Mouse (Mus musculus) testis, adult 10 weeks (tissue): ENCODE results near the gene Sac3d1. TPM values are rescaled to one million over a fixed set of nuclear protein-coding genes. Genes with fewer than 3 reads are reported as not detected.

Experiments
- polyA plus RNA-seq: library from polyadenylated mRNA; stranded (reverse); fragments of 350-450 nt; fragmentation: Illumina TruSeq; extraction: RNeasy Lipid Tissue Mini Kit (QIAGEN cat#74804); gene quantifications from one replicate; pipeline ENCODE4 v1.2.3, GENCODE M21; 2014; ENCODE audit warnings: low read depth, low replicate concordance

Sac3d1 gene
- polyA plus RNA-seq = 1.2 TPM

DNA sequence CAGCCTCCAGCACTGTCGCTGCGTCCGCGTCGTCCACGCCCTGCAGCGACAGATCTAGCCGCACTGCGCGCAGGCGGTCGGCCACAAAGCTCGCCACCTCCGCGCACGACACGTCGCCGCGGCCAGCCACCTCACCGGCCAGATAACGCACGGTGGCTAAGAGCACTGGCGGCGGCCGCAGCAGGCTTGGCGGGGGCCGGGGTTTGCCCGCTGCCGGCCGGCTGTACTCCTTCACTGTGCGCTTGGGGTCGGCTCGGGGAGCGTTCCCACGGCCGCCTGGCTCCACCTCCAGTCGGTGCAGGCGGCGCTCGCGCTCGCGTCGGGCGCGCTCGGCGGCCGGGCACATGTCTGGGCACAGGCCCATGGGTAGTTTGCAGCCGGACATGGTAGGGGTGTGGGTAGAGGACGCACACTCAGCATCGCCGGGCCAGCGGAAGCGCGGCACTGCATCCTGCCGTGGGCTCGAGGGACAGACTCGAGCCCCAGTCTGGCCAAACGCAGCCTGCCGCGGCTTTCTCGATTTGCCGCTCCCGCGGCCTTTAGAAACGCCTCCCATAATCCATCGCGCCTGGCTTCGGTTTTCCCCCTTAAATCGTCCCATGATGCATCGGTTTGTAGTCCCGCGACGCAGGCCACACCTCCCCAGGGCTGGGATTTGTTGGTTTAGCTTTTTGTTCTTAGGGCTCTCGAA, at the start of gene Sac3d1:
TSS of gene Sac3d1 (minus strand) at position 665 of the 691 bp plus-strand sequence.

DNA sequence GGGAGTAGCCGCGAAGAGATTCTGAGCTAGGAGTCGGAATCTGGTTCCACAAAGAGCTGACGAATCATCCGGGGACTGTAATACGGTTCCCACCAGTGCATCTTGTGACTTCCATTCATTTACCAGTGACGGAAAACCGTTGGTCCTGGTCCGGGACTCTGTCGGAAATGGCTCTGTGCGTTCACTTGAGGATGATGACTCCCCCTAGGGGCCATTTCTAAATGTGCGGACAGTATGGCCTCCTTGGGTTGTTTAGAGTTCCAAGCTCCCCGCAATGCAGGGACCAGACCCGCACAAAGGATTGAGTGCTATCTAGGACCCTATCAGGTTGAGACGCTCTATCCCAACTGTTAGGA, 22.9 kb upstream of the Sac3d1 start, which contains the start of gene Arl2:
TSS of gene Arl2 (minus strand) at position 155 of the 356 bp plus-strand sequence.

DNA sequence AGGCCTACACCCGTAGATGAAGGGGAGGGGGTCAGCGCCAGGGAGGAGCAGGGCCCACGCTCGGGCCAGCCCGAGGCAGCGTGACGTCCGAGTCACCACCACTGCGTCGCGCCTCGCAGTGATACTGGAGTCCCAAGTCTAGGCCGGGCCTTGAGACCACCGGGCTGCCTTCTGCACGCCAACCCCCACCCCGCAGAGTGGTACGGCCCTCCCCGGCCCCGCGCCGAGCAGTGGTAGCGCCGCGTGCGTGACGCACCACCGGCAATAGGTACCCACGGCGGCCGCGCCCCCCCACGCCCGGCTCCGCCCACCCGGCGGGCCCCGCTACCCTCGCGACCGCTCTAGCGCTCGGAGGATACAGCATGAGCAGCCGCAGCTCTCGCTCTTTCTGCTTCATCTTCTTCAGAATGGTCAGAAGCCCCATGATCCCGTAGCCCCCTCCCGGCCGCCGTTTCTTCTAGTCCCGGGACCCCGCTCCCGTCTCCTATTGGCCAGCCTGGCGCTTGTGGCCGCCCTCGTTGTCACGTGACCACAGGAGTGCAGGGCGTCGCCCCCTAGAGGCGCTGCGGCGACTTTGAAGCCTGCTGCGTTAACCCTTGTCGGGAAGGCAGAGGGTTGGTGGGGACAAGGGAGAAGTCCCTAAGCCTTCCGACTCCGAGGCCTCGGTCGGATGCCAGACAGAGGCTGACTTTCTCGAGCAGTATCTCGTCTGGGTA, 22.4 kb upstream of the Sac3d1 start, which contains the start of gene Batf2:
TSS of gene Batf2 (plus strand) at position 306 of the 716 bp plus-strand sequence.

DNA sequence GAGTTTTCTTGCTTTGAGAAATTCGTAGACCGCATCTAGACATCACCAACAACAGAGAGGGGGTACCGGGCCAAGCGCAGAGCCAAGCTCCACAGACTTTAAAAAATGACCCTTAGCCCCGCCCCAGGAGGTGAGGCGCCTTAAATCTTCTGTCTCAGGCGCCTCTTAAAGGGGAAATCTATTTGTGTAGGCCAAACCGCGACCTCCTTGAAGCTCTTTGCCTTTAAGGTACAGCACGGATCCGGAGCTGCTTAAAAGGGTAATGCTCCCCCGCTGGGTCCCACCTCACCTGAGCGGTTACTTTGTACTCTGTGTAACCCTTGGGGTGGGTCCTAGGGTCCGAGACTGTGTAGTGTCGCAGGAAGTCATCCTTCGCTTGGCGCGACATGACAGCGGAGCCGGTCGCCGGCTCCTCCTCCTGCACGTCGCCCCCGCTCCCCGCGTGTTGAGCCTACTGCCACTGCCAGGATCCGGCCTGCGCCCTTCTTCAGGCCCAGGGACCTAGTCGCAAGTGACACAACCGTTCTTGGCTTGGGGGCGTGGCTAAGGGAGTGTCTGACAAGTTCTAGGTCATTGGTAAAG, 9.4 kb upstream of the Sac3d1 start, which contains the start of gene Snx15:
TSS of gene Snx15 (minus strand) at position 545 of the 582 bp plus-strand sequence.

DNA sequence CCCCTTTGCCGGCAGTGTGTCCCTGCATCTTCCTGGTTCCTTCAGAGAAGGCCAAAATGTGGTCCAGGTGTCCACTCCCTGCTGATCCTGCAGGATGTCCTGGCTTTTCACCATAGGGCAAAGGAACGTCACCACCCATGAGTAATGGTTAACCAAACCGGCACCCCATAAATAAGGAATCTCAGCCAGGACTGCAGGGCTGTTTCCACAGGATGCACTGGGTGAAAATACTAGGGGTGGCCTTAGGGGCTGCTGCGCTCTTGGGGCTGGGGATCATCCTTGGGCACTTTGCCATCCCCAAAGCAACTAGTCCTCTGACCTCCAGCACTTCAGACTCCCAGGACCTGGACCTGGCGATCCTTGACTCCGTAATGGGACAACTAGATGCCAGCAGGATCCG, 12.9 kb downstream of the Sac3d1 start, which contains the start of gene Naaladl1:
TSS of gene Naaladl1 (plus strand) at position 197 of the 400 bp plus-strand sequence.

DNA sequence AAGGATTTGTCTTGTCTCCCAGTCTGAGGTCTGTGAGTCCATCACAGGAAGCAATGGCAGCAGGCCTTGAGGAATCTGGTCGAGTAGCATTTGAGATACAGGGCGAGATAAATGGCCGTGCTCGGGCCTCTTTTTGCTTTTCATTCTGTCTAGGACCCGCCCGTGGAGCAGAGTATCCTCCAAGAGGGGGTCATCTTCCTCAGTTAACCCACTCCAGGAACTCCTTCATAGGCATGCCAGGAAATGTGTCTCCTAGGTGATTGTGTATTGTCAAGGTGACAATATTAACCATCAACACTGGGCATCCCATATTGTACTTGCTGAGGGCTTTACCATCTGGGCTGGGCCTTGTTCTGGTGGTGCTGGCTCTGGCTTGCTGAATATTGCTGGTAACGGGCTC, 24.3 kb downstream of the Sac3d1 start, which contains the start of gene AC131692.1:
TSS of gene AC131692.1 (plus strand) at position 301 of the 400 bp plus-strand sequence.

DNA sequence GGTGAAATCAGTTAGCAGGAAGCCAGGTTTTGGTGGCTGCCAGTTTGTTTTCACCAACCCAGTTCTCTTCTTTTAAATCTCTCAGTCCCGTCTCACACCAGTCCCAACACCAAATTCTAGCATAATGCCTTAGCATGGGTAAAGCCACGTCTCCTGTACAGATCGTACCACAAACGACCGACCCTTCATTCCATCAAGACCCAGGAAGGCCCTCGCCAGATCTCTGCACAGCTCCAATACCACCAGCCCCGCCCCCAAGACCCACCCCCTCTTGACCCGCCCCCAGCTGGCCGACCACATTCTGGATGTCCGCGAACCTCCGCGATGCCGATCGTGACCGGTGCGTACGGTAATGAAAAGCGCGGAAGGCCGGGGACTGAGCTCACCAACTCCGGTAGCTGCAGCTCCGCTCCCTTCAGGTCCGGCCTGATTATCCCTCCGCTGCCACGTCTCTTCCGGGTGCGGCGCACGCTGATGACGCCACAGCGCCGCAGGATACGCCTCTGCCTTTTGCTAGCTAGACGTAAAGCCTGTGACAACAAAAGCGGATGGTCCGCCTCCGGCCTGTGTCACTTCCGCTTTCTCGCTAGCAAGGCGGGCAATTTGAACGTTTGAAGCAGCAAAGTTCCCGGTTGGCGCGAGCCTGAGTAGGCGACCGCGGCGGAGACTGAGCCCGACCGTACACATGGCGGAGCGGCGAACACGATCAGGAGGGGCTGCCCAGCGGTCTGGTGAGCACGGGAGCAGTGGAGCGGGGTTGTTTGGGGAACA, 33.8 kb downstream of the Sac3d1 start, which contains the start of the genes Zfpl1 and Cdca5:
TSS of gene Zfpl1 (minus strand) at position 479 of the 771 bp plus-strand sequence.
TSS of gene Cdca5 (plus strand) at position 506 of the 771 bp plus-strand sequence.

DNA sequence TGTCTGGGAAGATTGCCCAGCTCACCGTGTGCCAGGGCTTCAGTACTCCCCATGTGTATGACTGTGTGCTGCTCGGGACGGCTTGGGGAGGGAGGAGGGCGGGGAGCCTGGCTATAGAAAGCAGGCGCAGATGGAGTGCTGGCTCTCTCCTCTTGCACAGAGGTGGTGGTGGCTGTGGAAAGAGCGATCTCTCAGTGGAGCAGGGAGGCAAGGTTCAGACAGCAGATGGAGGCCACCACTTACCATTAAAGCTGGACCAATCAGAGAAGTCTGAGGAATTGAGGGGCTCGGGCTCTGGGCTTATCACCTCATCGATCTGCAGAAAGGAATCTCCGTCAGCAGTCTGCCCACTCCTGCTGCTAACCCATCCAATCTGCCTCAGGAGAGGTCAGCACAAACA, 36.3 kb downstream of the Sac3d1 start, which contains the start of gene Gm28374:
TSS of gene Gm28374 (minus strand) at position 101 of the 400 bp plus-strand sequence.

DNA sequence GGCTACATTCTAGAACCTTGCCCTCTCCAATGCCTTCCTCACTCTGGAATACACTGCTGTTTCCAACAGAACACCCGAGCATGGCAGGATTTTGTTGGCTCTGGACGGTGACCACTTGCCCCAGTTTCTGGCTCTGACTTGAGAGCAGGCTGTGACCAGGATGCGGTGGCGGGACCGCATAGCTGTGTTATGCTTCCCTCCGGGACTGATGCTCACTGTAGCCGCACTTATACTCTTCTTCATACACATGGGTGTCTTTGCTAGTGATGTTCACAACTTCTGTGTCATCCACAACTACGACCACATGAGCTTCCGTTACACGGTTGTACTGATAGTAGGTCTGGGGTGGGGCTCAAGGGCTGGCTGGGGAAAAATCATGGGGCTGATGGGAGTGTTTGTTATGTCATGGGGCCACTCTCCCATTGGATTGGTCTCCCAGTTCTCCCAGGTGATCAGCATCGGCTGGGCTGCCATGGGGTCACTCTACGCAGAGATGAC, 38.4 kb downstream of the Sac3d1 start, which contains the start of gene Tmem262:
TSS of gene Tmem262 (plus strand) at position 51 of the 498 bp plus-strand sequence.

DNA sequence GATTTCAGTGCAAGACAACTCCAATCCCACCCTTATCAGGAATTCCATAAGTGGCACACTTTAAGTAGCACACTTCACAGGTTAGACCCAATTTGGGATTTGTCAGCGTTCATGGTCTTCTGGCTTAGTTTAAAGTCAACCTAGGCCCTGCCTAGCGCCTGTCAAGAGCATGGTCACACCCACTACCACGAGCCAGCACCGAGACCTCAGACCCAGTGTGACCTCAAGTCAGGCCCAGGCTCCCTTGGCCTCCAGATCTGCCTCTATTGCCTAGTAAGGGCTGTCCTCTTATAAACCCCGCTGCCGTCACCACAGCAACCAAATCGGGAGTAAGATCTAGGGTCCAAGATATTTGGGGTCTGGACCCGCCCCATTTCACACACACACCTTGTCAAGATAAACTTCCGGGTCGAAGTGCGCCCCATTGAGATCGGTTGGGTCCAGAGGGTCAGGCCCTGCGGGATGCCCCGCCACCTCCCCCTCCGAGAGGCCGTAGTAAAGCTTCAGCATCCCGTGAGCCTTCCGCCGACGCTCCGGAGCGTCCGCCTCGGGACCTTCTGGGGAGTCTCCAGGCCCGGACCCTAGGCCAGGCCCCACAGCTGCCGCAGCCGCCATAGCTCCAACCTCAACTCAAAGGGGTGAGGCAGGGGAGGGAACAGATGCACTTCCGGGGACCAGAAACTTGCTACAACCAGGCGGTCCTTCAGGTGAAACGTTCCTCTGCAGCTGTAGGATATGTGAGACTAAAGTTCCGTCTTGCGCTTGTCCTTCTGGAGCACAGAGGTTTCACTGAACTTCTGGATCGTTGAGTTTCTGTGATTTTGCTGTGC, 41.7 kb downstream of the Sac3d1 start, which contains the start of gene Vps51:
TSS of gene Vps51 (minus strand) at position 668 of the 830 bp plus-strand sequence.

DNA sequence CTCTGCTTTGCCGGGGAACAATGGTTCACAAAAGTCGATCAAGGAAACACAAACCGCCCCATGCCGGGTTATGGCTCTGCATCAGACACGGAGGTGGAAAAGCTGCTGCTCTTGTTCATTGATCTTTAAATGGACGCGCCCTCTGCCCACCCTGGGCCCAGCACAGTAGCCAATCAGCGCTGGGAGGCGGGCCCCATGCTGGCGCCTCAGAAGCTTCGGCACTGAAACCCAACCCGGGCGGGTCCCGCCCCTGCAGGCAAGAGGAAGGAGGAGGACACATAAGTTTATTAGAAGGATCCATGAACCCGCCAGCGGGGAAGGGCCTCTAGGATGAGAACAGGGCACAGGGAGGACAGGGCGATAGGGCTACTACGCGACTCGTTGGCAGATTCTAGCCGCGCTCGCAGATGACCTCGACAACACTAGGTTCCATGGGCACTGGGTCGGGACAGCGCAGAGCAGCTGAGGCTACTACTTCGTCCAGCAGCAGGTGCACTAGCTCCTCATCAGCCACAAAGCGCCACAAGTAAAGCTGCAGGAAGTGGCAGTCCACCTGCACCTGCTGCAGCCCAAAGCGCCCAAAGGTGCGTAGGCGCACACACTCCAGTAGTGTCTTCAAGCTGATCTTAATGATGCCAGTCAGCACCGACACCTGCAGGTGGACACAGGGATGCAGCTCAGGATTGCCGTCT, 50.6 kb downstream of the Sac3d1 start, which contains the start of gene Tm7sf2:
TSS of gene Tm7sf2 (minus strand) at position 650 of the 692 bp plus-strand sequence.

Other genes starting within 250 kb of the Sac3d1 start
- gene Frmd8, start 243.4 kb downstream of the Sac3d1 start, polyA plus RNA-seq = 3.8 TPM
- gene Slc25a45, start 240.8 kb downstream of the Sac3d1 start, polyA plus RNA-seq = 2.8 TPM
- 0.38 TPM for gene Tigd3, start 224.5 kb downstream of the Sac3d1 start, polyA plus RNA-seq
- 9.0 TPM for gene Dpf2, start 205.6 kb downstream of the Sac3d1 start, polyA plus RNA-seq
- 0.11 TPM for gene Cdc42ep2, start 193.8 kb downstream of the Sac3d1 start, polyA plus RNA-seq
- 7.6 TPM for gene Pola2, start 154.4 kb downstream of the Sac3d1 start, polyA plus RNA-seq
- gene Slc22a20, start 132.5 kb downstream of the Sac3d1 start, polyA plus RNA-seq = not detected
- gene Capn1, start 102.8 kb downstream of the Sac3d1 start, polyA plus RNA-seq = 0.24 TPM
- gene Syvn1, start 72.1 kb downstream of the Sac3d1 start, polyA plus RNA-seq = 1.3 TPM
- gene Mrpl49, start 60.9 kb downstream of the Sac3d1 start, polyA plus RNA-seq = 9.4 TPM
- gene Fau, start 60.8 kb downstream of the Sac3d1 start, polyA plus RNA-seq = 25.7 TPM
- gene Znhit2, start 57.5 kb downstream of the Sac3d1 start, polyA plus RNA-seq = 0.66 TPM
- 1.6 TPM for gene Tm7sf2, start 50.3 kb downstream of the Sac3d1 start, polyA plus RNA-seq
- 8.3 TPM for gene Vps51, start 41.4 kb downstream of the Sac3d1 start, polyA plus RNA-seq
- gene Tmem262, start 38.6 kb downstream of the Sac3d1 start, polyA plus RNA-seq = 14.1 TPM
- gene Gm28374, start 36.4 kb downstream of the Sac3d1 start, polyA plus RNA-seq = not detected
- gene Zfpl1, start 33.7 kb downstream of the Sac3d1 start, polyA plus RNA-seq = 1.3 TPM
- 10.9 TPM for gene Cdca5, start 33.7 kb downstream of the Sac3d1 start, polyA plus RNA-seq
- gene AC131692.1, start 24.2 kb downstream of the Sac3d1 start, polyA plus RNA-seq = 56.3 TPM
- 0.13 TPM for gene Naaladl1, start 12.9 kb downstream of the Sac3d1 start, polyA plus RNA-seq
- 2.1 TPM for gene Snx15, start 9.7 kb upstream of the Sac3d1 start, polyA plus RNA-seq
- gene Batf2, start 22.3 kb upstream of the Sac3d1 start, polyA plus RNA-seq = not detected
- 2.2 TPM for gene Arl2, start 22.9 kb upstream of the Sac3d1 start, polyA plus RNA-seq
- 7.0 TPM for gene Majin, start 65.7 kb upstream of the Sac3d1 start, polyA plus RNA-seq
- gene Gpha2, start 107.7 kb upstream of the Sac3d1 start, polyA plus RNA-seq = not detected
- gene Ppp2r5b, start 117.2 kb upstream of the Sac3d1 start, polyA plus RNA-seq = 0.45 TPM
- gene Atg2a, start 123.0 kb upstream of the Sac3d1 start, polyA plus RNA-seq = 0.41 TPM
- 43.3 TPM for gene Ehd1, start 158.1 kb upstream of the Sac3d1 start, polyA plus RNA-seq
- 0.49 TPM for gene Cdc42bpg, start 187.8 kb upstream of the Sac3d1 start, polyA plus RNA-seq
- 3.6 TPM for gene Men1, start 216.3 kb upstream of the Sac3d1 start, polyA plus RNA-seq
- gene Map4k2, start 222.5 kb upstream of the Sac3d1 start, polyA plus RNA-seq = 1.3 TPM
- 210 TPM for gene Sf1, start 245.0 kb upstream of the Sac3d1 start, polyA plus RNA-seq